Mouse (Mus musculus) retina, adult 2 months (tissue): ENCODE measurements around the gene Mrpl57.
"Not testable (repeated sequence)": the region's sequence is repeated elsewhere in the genome, so short reads cannot be mapped to it uniquely, and the experiment has no call there.

Experiments used
- DNase-seq: peaks from one replicate; pipeline ENCODE4 v3.0.0-alpha.2; 2012; ENCODE audit warnings: low read depth, low spot score

The Mrpl57 gene

GRCm38 (mm10) chr14:57825788-57826751, at the start of gene Mrpl57, which contains the start of gene Ska3:
TSS of gene Mrpl57 (plus strand) at chr14:57826234.
TSS of gene Ska3 (minus strand) at chr14:57826185.
- peak; percentile 77 for DNase-seq

GRCm38 (mm10) chr14:57787406-57787805, 38.6 kb upstream of the Mrpl57 start:
- DNase-seq, result no peak

- no peak for DNase-seq
Observed at GRCm38 (mm10) chr14:57789311-57789710, 36.7 kb upstream of the Mrpl57 start.

- DNase-seq, result no peak
Observed at GRCm38 (mm10) chr14:57789759-57790158, 36.3 kb upstream of the Mrpl57 start.

GRCm38 (mm10) chr14:57791171-57791570, 34.9 kb upstream of the Mrpl57 start:
- DNase-seq, result no peak

- no peak for DNase-seq
Observed at GRCm38 (mm10) chr14:57797551-57797950, 28.5 kb upstream of the Mrpl57 start.

GRCm38 (mm10) chr14:57797991-57798931, 27.8 kb upstream of the Mrpl57 start, which contains the start of gene Sap18:
TSS of gene Sap18 (plus strand) at chr14:57798180.
- DNase-seq, result peak; percentile 97

- no peak for DNase-seq
Observed at GRCm38 (mm10) chr14:57803731-57804130, 22.3 kb upstream of the Mrpl57 start.

GRCm38 (mm10) chr14:57808558-57808957, 17.5 kb upstream of the Mrpl57 start:
- no peak for DNase-seq

- DNase-seq, result no peak
Observed at GRCm38 (mm10) chr14:57810886-57811285, 15.1 kb upstream of the Mrpl57 start.

GRCm38 (mm10) chr14:57811844-57812243, 14.2 kb upstream of the Mrpl57 start:
- DNase-seq, result no peak

- no peak for DNase-seq
Observed at GRCm38 (mm10) chr14:57820839-57821238, 5.2 kb upstream of the Mrpl57 start.

- no peak for DNase-seq
Observed at GRCm38 (mm10) chr14:57827284-57827683, 1.2 kb downstream of the Mrpl57 start.

GRCm38 (mm10) chr14:57833526-57833925, 7.5 kb downstream of the Mrpl57 start:
- no peak for DNase-seq

- DNase-seq, result no peak
Observed at GRCm38 (mm10) chr14:57835157-57835556, 9.1 kb downstream of the Mrpl57 start.

- DNase-seq, result no peak
Observed at GRCm38 (mm10) chr14:57844535-57844934, 18.5 kb downstream of the Mrpl57 start.

- not testable (repeated sequence) for DNase-seq
Observed at GRCm38 (mm10) chr14:57848061-57848460, 22.0 kb downstream of the Mrpl57 start.

- no peak for DNase-seq
Observed at GRCm38 (mm10) chr14:57848646-57849045, 22.6 kb downstream of the Mrpl57 start.

GRCm38 (mm10) chr14:57850330-57850729, 24.3 kb downstream of the Mrpl57 start:
- no peak for DNase-seq

GRCm38 (mm10) chr14:57852961-57853360, 26.9 kb downstream of the Mrpl57 start:
- no peak for DNase-seq

- DNase-seq, result not testable (repeated sequence)
Observed at GRCm38 (mm10) chr14:57856037-57856436, 30.0 kb downstream of the Mrpl57 start.

- DNase-seq, result no peak
Observed at GRCm38 (mm10) chr14:57858601-57859000, 32.6 kb downstream of the Mrpl57 start.
